In genomic region chr2:148681461-148681891, GRCm38 (mm10) we compare ENCODE assay signal across 8 mouse cellular contexts. TPM values are rescaled to one million over a fixed set of nuclear protein-coding genes. Genes with fewer than 3 reads are reported as not detected.
DNase-seq lines count a peak whose midpoint lies in the region; ATAC-seq and TF ChIP-seq lines count a peak whose summit lies in the region.

No protein-coding gene starts in this region.

- H3K4me3 ChIP-seq in ES-Bruce4 (ENCODE audit: low read depth, low read length): peak overlapping the region; percentile 80
- peak overlapping the region; percentile 81 for H3K4me3 ChIP-seq in embryonic facial prominence, embryonic 13.5 days
- H3K4me3 ChIP-seq in liver, embryonic 16.5 days (ENCODE audit: low read depth, low read length): peak overlapping the region; percentile 88
- H3K4me3 ChIP-seq in neural tube, embryonic 12.5 days: peak overlapping the region; percentile 71

- peak overlapping the region; percentile 68 for H3K9ac ChIP-seq in ES-Bruce4 (ENCODE audit: low read depth, poor library complexity, severe bottlenecking)
- H3K9ac ChIP-seq in embryonic facial prominence, embryonic 13.5 days: peak overlapping the region; percentile 88
- peak overlapping the region; percentile 88 for H3K9ac ChIP-seq in liver, embryonic 16.5 days (ENCODE audit: low read depth, low read length)
- H3K9ac ChIP-seq in neural tube, embryonic 12.5 days: peak overlapping the region; percentile 71

- WGBS in embryonic facial prominence, embryonic 13.5 days: 7% methylated on average over 17 of the region's 17 CpGs
- 11% methylated on average over 17 of the region's 17 CpGs for WGBS in liver, embryonic 16.5 days (ENCODE audit: insufficient replicate concordance)
- 12% methylated on average over 17 of the region's 17 CpGs for WGBS in neural tube, embryonic 12.5 days

- H3K4me2 ChIP-seq in embryonic facial prominence, embryonic 13.5 days: peak overlapping the region; percentile 92
- H3K4me2 ChIP-seq in liver, embryonic 16.5 days (ENCODE audit: low read depth, low read length): peak overlapping the region; percentile 77
- peak overlapping the region; percentile 90 for H3K4me2 ChIP-seq in neural tube, embryonic 12.5 days (replicated peaks)

- no peaks in the 10 kb centered on the region for H3K9me3 ChIP-seq in ES-Bruce4 (replicated peaks; ENCODE audit: control insufficient read depth, insufficient read depth, low read length, poor library complexity, severe bottlenecking)
- no peaks in the 10 kb centered on the region for H3K9me3 ChIP-seq in embryonic facial prominence, embryonic 13.5 days
- H3K9me3 ChIP-seq in liver, embryonic 16.5 days (replicated peaks; ENCODE audit: control insufficient read depth, low read length): no peaks in the 10 kb centered on the region
- H3K9me3 ChIP-seq in neural tube, embryonic 12.5 days: no peaks in the 10 kb centered on the region

- peak; percentile 38 for ATAC-seq in embryonic facial prominence, embryonic 13.5 days (ENCODE audit: insufficient number of reproducible peaks, insufficient read depth, low FRiP score, low TSS enrichment, low read depth)
- ATAC-seq in liver, embryonic 16.5 days (ENCODE audit: low read depth): peak; percentile 39
- ATAC-seq in neural tube, embryonic 12.5 days (ENCODE audit: low FRiP score, low read depth): peak; percentile 70

- no peaks in the 10 kb centered on the region for H3K27me3 ChIP-seq in ES-Bruce4 (ENCODE audit: control insufficient read depth, insufficient read depth, low read length, poor library complexity, severe bottlenecking)
- H3K27me3 ChIP-seq in embryonic facial prominence, embryonic 13.5 days: no peaks in the 10 kb centered on the region
- no peaks in the 10 kb centered on the region for H3K27me3 ChIP-seq in liver, embryonic 16.5 days (ENCODE audit: control insufficient read depth, insufficient read depth, low read depth, low read length)
- no peaks in the 10 kb centered on the region for H3K27me3 ChIP-seq in neural tube, embryonic 12.5 days (replicated peaks)

- TF ChIP-seq POLR2A in ES-Bruce4 (IDR thresholded peaks at IDR 0.05; ENCODE audit: insufficient read depth, low read length): no peak

- H3K4me1 ChIP-seq in ES-Bruce4 (ENCODE audit: control insufficient read depth, insufficient read depth, low read length): no peaks in the 10 kb centered on the region
- peaks cover 42% of the 10 kb centered on the region for H3K4me1 ChIP-seq in embryonic facial prominence, embryonic 13.5 days
- H3K4me1 ChIP-seq in liver, embryonic 16.5 days (ENCODE audit: control insufficient read depth, low read depth, low read length): peaks cover 43% of the 10 kb centered on the region
- H3K4me1 ChIP-seq in neural tube, embryonic 12.5 days: peaks cover 33% of the 10 kb centered on the region

- peak; percentile 49 for TF ChIP-seq CTCF in ES-Bruce4 (IDR thresholded peaks at IDR 0.05; ENCODE audit: low read depth, low read length)

- peaks cover 14% of the 10 kb centered on the region; the same call in 1 of the 2 replicates for H3K36me3 ChIP-seq in ES-Bruce4 (ENCODE audit: control insufficient read depth, insufficient read depth, low read length, poor library complexity, severe bottlenecking)
- H3K36me3 ChIP-seq in embryonic facial prominence, embryonic 13.5 days: peaks cover 36% of the 10 kb centered on the region
- H3K36me3 ChIP-seq in liver, embryonic 16.5 days (ENCODE audit: control insufficient read depth, insufficient read depth): peaks cover 14% of the 10 kb centered on the region
- H3K36me3 ChIP-seq in neural tube, embryonic 12.5 days: peaks cover 30% of the 10 kb centered on the region

- TF ChIP-seq EP300 in ES-Bruce4 (IDR thresholded peaks at IDR 0.05; ENCODE audit: insufficient read depth, low read depth, low read length): no peak

- peak; percentile 69 for DNase-seq in adrenal gland, adult 2 months
- DNase-seq in heart, adult 9 months (ENCODE audit: low spot score in 2 of 2): peak; percentile 56 to 68
- DNase-seq in kidney, adult 8-10 months: peak; percentile 51 to 58
- peak; percentile 58 to 69 for DNase-seq in thymus, postnatal 36 days

- no peak overlapping the region for H3K27ac ChIP-seq in ES-Bruce4 (ENCODE audit: insufficient read depth, low read length)
- peak overlapping the region; percentile 93 for H3K27ac ChIP-seq in embryonic facial prominence, embryonic 13.5 days
- H3K27ac ChIP-seq in liver, embryonic 16.5 days (ENCODE audit: low read length): peak overlapping the region; percentile 84
- 0 out of 2 replicates have a peak overlapping the region, but pooled peaks have one; percentile 53 for H3K27ac ChIP-seq in neural tube, embryonic 12.5 days

RNA-seq across cellular contexts. Expression of gene Gzf1, which starts 0.7 kb away (rescaled TPM):
- polyA plus RNA-seq in ES-Bruce4 (2011; ENCODE audit: insufficient read depth, insufficient read length, low read depth, missing spikeins): 24.1 and 24.8 TPM in 2 replicates
- 10 to 100 TPM; 26.8 to 31.7 TPM for total RNA-seq in adrenal gland, adult 2 months (2021)
- 7.7 and 10.5 TPM in 2 replicates for polyA plus RNA-seq in adrenal gland, adult 2 months (2012; rRNA removed)
- polyA plus RNA-seq in embryonic facial prominence, embryonic 13.5 days (2015; fragmentation: Nextera tagmentation; extraction: Ambion mirVana): 21.2 and 21.6 TPM in 2 replicates
- polyA plus RNA-seq in liver, embryonic 16.5 days (2015; fragmentation: Nextera tagmentation; extraction: Ambion mirVana): 11.7 and 13.9 TPM in 2 replicates
- polyA plus RNA-seq in neural tube, embryonic 12.5 days (2016; fragmentation: Nextera tagmentation; extraction: Ambion mirVana): 17.1 and 19.5 TPM in 2 replicates

RNA-seq across cellular contexts. Expression of gene Nxt1, which starts 9.1 kb away (rescaled TPM):
- polyA plus RNA-seq in ES-Bruce4 (2011; ENCODE audit: insufficient read depth, insufficient read length, low read depth, missing spikeins): 40.2 and 48.0 TPM in 2 replicates
- 10 to 100 TPM; 15.8 to 20.6 TPM for total RNA-seq in adrenal gland, adult 2 months (2021)
- polyA plus RNA-seq in adrenal gland, adult 2 months (2012; rRNA removed): 10.9 and 11.1 TPM in 2 replicates
- polyA plus RNA-seq in embryonic facial prominence, embryonic 13.5 days (2015; fragmentation: Nextera tagmentation; extraction: Ambion mirVana): 105 and 108 TPM in 2 replicates
- polyA plus RNA-seq in liver, embryonic 16.5 days (2015; fragmentation: Nextera tagmentation; extraction: Ambion mirVana): 41.4 and 45.1 TPM in 2 replicates
- polyA plus RNA-seq in neural tube, embryonic 12.5 days (2016; fragmentation: Nextera tagmentation; extraction: Ambion mirVana): 76.4 and 81.7 TPM in 2 replicates

RNA-seq across cellular contexts. Expression of gene Napb, which starts 50.8 kb away (rescaled TPM):
- polyA plus RNA-seq in ES-Bruce4 (2011; ENCODE audit: insufficient read depth, insufficient read length, low read depth, missing spikeins): 3.7 and 4.3 TPM in 2 replicates
- total RNA-seq in adrenal gland, adult 2 months (2021): 1 to 10 TPM; 4.8 to 5.1 TPM
- polyA plus RNA-seq in adrenal gland, adult 2 months (2012; rRNA removed): 0.49 and 0.61 TPM in 2 replicates
- 4.2 and 5.4 TPM in 2 replicates for polyA plus RNA-seq in embryonic facial prominence, embryonic 13.5 days (2015; fragmentation: Nextera tagmentation; extraction: Ambion mirVana)
- 0.27 and 0.34 TPM in 2 replicates for polyA plus RNA-seq in liver, embryonic 16.5 days (2015; fragmentation: Nextera tagmentation; extraction: Ambion mirVana)
- 28.0 and 33.0 TPM in 2 replicates for polyA plus RNA-seq in neural tube, embryonic 12.5 days (2016; fragmentation: Nextera tagmentation; extraction: Ambion mirVana)
